Mouse (Mus musculus) embryonic facial prominence, embryonic 11.5 days (tissue): ENCODE data around the gene Luzp1. TPM values are rescaled to one million over a fixed set of nuclear protein-coding genes. Genes with fewer than 3 reads are reported as not detected.
A peak's percentile ranks its signal among the peaks of the same experiment; 100 is the strongest.

Source experiments
- ATAC-seq: fragments of 200-750 bp; cut with Nextera tagmentation; replicated peaks from 2 replicates; pipeline ENCODE4 v1.8.0; 2017; ENCODE audit warnings: low read depth; ENCODE audit not compliant: insufficient number of reproducible peaks, low FRiP score, low TSS enrichment
- DNase-seq: peaks from one replicate; pipeline ENCODE4 v3.0.0-alpha.2; 2015; ENCODE audit warnings: low spot score
- H3K27ac ChIP-seq: fragments of 300-500 bp; sonication (generic); replicated peaks from 2 replicates; pipeline ENCODE4 v1.5.1; 2014; ENCODE audit warnings: mild to moderate bottlenecking, low read depth, low read length, control low read depth
- H3K27me3 ChIP-seq: fragments of 300-500 bp; sonication (generic); 2 replicates; pipeline ENCODE4 v1.6.1; 2014; ENCODE audit warnings: mild to moderate bottlenecking, low read length, moderate library complexity, mixed read lengths; ENCODE audit not compliant: control insufficient read depth, insufficient read depth
- H3K36me3 ChIP-seq: fragments of 300-500 bp; sonication (generic); replicated peaks from 2 replicates; pipeline ENCODE4 v1.6.1; 2014; ENCODE audit warnings: low read depth, mild to moderate bottlenecking, low read length, moderate library complexity, mixed read lengths; ENCODE audit not compliant: control insufficient read depth, insufficient read depth
- H3K4me1 ChIP-seq: fragments of 300-500 bp; sonication (generic); 2 replicates; pipeline ENCODE4 v1.6.1; 2014; ENCODE audit warnings: low read length, mixed read lengths; ENCODE audit not compliant: control insufficient read depth, insufficient read depth
- H3K4me2 ChIP-seq: fragments of 300-500 bp; sonication (generic); 2 replicates; pipeline ENCODE4 v1.6.1; 2014; ENCODE audit warnings: low read depth, mild to moderate bottlenecking, control low read depth, low read length, moderate library complexity
- H3K4me3 ChIP-seq: fragments of 300-500 bp; sonication (generic); 2 replicates; pipeline ENCODE4 v1.5.1; 2014; ENCODE audit warnings: low read depth, low read length, control low read depth
- H3K9ac ChIP-seq: fragments of 300-500 bp; sonication (generic); replicated peaks from 2 replicates; pipeline ENCODE4 v1.6.1; 2014; ENCODE audit warnings: mild to moderate bottlenecking, control low read depth, low read length
- H3K9me3 ChIP-seq: fragments of 300-500 bp; sonication (generic); replicated peaks from 2 replicates; pipeline ENCODE4 v1.6.1; 2016; ENCODE audit warnings: mild to moderate bottlenecking, low read length, inconsistent platforms, mixed read lengths; ENCODE audit not compliant: control insufficient read depth
- WGBS: fragments of 180-500 bp; shearing (Covaris S2); extraction: QIAGEN DNeasy Blood & Tissue Kit; methylation state at CpG from one replicate; pipeline ENCODE4 v1.1.7; 2014; 5-methylcytosine and 5-hydroxymethylcytosine counted together
- polyA plus RNA-seq: library from polyadenylated mRNA; unstranded; fragments of >200 nt; fragmentation: Nextera tagmentation; extraction: Ambion mirVana; gene quantifications from 2 replicates; pipeline ENCODE4 v1.2.1, GENCODE M21; 2014

Gene Luzp1
- 116 and 119 TPM in 2 replicates for polyA plus RNA-seq

DNA sequence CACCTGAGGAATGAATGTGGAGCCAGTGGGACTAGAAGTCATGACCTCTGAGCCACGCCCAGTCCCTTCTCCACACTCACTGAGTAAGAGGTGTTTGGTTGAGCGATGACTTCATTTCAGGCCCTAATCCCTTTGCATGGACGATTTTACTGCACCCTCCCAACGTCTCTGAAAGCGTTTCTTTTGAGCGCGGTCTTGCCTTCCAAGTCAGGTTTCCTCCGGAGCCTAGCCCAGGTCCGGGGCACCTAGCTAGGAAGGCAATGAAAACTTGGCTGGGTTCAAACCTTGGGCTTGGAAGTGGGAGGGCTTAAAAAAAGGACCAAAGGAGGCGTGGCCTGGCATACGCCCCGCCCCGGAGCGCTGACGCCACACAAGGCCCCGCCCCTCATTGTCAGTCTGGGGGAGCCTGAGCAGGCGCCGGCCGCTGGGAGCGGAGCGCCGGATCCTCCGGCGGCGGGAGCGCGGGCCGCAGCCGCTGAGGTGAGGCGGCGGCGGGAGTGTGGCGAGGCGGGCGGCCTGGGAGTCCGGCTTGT lies at the start of gene Luzp1:
Luzp1 (plus strand) TSS at position 391 of the 533 bp plus-strand sequence.
- H3K27me3 ChIP-seq: no peaks in the 10 kb centered on the region
- H3K36me3 ChIP-seq: no peaks in the 10 kb centered on the region
- peak within 1 kb of the TSS; percentile 70 for H3K4me2 ChIP-seq
- peak within 1 kb of the TSS; percentile 97 for H3K9ac ChIP-seq
- no peaks in the 10 kb centered on the region; the same call in 1 of the 2 replicates for H3K4me1 ChIP-seq
- H3K9me3 ChIP-seq: no peaks in the 10 kb centered on the region
- WGBS: 1% methylated on average over 34 of the region's 36 CpGs
- H3K27ac ChIP-seq: peak within 1 kb of the TSS; percentile 86
- ATAC-seq (peak; percentile 90), DNase-seq (peak; percentile 95)
- H3K4me3 ChIP-seq: peak within 1 kb of the TSS; percentile 92

DNA sequence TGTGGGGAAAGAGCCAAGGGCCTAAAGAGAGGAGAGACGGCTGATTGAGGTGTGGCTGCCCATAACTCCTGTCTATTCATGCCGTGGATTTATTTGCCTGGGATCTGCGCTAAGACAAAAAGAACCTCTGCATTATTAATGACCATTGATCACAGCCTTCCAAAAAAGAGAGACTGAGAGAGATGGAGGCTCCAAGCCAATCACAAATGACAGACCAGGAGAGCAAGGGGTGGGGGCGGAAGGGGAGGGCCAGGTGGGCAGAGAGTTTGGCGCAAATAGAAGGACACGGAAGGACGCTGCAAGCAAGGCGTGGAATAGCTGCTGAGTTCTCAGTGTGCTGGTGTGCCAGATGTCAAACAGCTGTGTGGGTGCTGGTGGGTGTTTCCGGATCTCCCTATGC lies 46.3 kb upstream of the Luzp1 start, which contains the start of gene Htr1d:
Htr1d (plus strand) TSS at position 301 of the 400 bp plus-strand sequence.
- H3K9me3 ChIP-seq: no peaks in the 10 kb centered on the region
- H3K36me3 ChIP-seq: no peaks in the 10 kb centered on the region
- H3K27ac ChIP-seq: no peak within 1 kb of the TSS
- peak within 1 kb of the TSS; percentile 43 for H3K4me3 ChIP-seq
- peak within 1 kb of the TSS; percentile 94 for H3K4me2 ChIP-seq
- H3K27me3 ChIP-seq: peaks cover 15% of the 10 kb centered on the region
- ATAC-seq (no peak), DNase-seq (no peak)
- WGBS: 80% methylated on average over 9 of the region's 9 CpGs
- H3K9ac ChIP-seq: peak within 1 kb of the TSS; percentile 59
- no peaks in the 10 kb centered on the region; the same call in 1 of the 2 replicates for H3K4me1 ChIP-seq

DNA sequence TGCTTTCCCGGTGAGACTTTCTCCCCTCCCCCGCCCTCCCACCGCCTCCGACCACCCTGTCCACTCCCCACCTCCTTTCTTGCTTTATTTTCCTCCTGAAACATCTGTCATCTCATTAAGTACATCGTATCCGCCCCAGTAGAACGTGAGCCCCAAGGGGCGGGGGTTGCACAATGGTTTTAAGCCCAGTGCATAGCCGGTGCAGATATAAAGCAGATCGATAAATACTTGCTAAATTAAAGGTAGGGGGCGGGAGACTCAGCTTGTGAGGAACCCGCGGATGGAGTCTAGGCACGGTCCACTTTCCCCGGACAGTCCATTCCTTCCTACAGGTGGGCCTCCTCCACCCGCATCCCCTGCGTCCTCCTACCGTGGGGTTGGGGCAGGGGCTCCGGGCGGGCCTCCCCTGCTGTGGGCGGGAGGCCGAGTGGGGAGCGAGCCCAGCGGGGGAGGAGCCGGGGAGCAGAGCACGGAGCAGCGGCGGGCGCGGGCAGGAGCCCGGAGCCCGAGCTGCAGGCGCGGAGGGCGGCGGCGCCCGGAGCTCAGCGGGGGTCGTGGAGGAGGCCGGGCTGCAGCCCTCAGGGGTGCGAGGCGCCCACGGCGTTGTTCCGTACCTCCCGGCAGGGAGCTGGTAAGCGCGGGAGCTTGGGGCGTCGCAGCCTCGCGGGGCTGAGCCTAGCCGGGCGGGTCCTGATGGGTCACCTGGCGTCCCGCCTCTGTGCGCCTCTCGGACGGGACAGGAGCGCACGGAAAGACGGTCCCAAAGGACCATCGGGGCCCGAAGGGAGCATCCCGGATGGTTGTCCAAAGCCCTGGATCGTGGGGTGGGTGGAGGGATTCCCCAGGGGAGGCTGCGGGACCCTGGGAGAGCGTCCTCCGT lies 45.2 kb upstream of the Luzp1 start:
- peak; percentile 18 for DNase-seq
- Histone ChIP-seq H3K4me1 (no peaks in the 10 kb centered on the region; the same call in 1 of the 2 replicates), H3K9ac (peak overlapping the region; percentile 59), H3K9me3 (no peaks in the 10 kb centered on the region), H3K4me2 (peak overlapping the region; percentile 94), H3K36me3 (no peaks in the 10 kb centered on the region), H3K27me3 (peaks cover 15% of the 10 kb centered on the region), H3K4me3 (peak overlapping the region; percentile 43), H3K27ac (no peak overlapping the region)
- 2% methylated on average over 69 of the region's 70 CpGs for WGBS
- ATAC-seq: peak; percentile 26

DNA sequence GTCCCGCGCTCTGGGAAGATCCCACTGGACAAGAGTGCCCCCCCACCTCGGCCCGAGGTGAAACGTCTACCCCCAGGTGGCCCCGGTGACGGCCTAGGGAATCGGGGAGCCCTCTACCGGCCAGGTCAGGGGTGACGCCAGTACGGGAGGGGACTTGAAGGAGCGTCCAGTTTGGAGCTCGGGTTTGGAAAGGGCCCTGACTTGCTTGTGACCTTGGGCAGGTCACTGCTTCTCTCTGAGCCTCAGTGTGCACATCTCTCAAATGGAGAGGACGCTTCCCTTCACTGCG lies 44.6 kb upstream of the Luzp1 start:
- peaks cover 15% of the 10 kb centered on the region for H3K27me3 ChIP-seq

DNA sequence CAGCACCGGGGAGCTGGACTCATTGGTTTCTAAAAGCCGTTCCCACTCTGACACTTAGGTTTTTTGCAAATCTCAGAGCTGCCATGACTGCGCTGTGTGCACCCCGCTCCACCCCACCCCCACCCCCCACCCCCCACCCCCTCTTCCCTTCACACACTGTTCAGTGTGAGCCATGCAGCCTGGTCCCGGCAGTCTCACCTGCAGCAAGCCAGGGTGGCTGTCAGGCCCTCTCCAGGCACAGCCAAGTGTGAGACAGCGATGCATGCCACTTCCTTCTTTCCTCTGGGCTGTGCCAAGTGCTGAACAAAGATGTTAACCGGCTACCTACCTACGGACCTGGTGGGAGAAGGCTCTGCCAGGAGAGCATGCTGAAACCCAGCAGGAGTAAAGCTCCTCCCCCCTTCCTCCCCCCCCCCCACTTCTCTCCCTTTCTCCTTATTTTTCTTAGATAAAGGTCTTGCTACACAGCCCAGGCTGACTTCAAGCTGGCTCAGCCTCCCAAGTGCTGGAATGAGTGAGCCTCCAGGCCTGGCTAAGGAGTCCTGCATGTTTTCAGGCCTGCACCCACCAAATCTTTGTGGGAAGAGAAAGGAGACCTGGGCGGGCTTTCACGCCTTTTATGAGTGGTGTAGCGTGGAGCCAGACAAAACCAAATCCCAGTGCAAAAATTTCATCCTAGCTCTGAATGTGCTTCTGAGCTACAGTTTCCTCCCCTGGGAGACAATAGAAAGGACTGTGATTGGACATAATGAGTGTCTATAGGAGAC lies 38.8 kb upstream of the Luzp1 start:
- 38% methylated on average over 11 of the region's 11 CpGs for WGBS
- Histone ChIP-seq H3K9ac (no peak overlapping the region), H3K4me3 (no peak overlapping the region), H3K27me3 (0 out of 2 replicates have a peak, but pooled peaks cover under 1% of the 10 kb centered on the region), H3K36me3 (no peaks in the 10 kb centered on the region), H3K9me3 (no peaks in the 10 kb centered on the region), H3K27ac (no peak overlapping the region), H3K4me2 (no peak overlapping the region), H3K4me1 (no peaks in the 10 kb centered on the region; the same call in 1 of the 2 replicates)
- ATAC-seq (0 out of 2 replicates have a peak, but pooled peaks have one; percentile 49), DNase-seq (no peak)

More for the DNA sequence above, 44.6 kb upstream of the Luzp1 start:
- Histone ChIP-seq H3K4me3 (peak overlapping the region; percentile 43), H3K9ac (peak overlapping the region; percentile 59; the same call in 1 of the 2 replicates), H3K9me3 (no peaks in the 10 kb centered on the region), H3K36me3 (no peaks in the 10 kb centered on the region), H3K4me2 (peak overlapping the region; percentile 94), H3K27ac (no peak overlapping the region), H3K4me1 (no peaks in the 10 kb centered on the region; the same call in 1 of the 2 replicates)
- 4% methylated on average over 15 of the region's 15 CpGs for WGBS
- DNase-seq (peak; percentile 36), ATAC-seq (no peak)

DNA sequence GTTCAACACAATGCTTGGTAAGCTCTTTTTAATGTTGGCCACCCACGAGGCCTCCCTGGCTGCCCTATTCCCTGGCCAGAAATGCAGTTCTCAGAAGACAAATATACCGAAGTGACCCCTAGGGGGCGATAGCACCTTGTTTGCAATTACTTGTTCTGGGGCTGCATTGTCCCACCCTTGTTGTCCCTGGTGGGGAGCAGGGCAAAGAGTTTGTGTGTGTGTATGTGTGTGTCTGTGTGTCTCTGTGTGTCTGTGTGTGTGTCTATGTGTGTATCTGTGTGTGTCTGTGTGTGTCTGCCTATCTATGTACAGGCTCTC lies 38.2 kb upstream of the Luzp1 start:
- Histone ChIP-seq H3K27me3 (no peaks in the 10 kb centered on the region), H3K4me2 (no peak overlapping the region), H3K9me3 (no peaks in the 10 kb centered on the region), H3K36me3 (no peaks in the 10 kb centered on the region), H3K27ac (no peak overlapping the region), H3K4me1 (no peaks in the 10 kb centered on the region; the same call in 1 of the 2 replicates), H3K9ac (no peak overlapping the region), H3K4me3 (no peak overlapping the region)
- ATAC-seq: 0 out of 2 replicates have a peak, but pooled peaks have one; percentile 11
- WGBS: under 1% methylated on average over 3 of the region's 3 CpGs
- DNase-seq: peak; percentile 88

DNA sequence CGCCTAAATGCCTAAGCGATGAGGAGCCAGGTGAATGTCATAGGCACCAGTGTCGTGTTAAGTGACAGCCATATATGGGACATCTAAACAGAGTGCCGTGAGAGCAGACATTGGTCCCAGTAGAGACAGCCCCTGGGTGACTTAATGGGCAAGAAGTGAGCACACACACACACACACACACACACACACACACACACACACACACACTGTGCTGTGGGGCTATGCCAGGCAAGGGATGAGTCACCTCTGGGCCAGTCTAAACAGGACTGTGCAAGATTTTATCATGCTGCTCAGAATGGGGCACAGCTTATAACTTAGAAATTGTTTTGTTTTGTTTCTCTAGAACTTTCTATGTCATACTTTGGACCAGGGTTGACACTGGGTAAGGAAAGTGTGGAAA lies 35.5 kb upstream of the Luzp1 start:
- Histone ChIP-seq H3K4me2 (no peak overlapping the region), H3K4me1 (no peaks in the 10 kb centered on the region; the same call in 1 of the 2 replicates), H3K4me3 (no peak overlapping the region), H3K27me3 (no peaks in the 10 kb centered on the region), H3K9me3 (no peaks in the 10 kb centered on the region), H3K36me3 (no peaks in the 10 kb centered on the region), H3K9ac (no peak overlapping the region), H3K27ac (no peak overlapping the region)
- 89% methylated on average over 4 of the region's 4 CpGs for WGBS
- DNase-seq (no peak), ATAC-seq (no peak)
